Mouse (Mus musculus): ENCODE measurements around the gene Sptssa. TPM values are rescaled to one million over a fixed set of nuclear protein-coding genes. Genes with fewer than 3 reads are reported as not detected.

Gene Sptssa
- 36.5 and 43.3 TPM in 2 replicates for polyA plus RNA-seq (2012; rRNA removed)

DNA sequence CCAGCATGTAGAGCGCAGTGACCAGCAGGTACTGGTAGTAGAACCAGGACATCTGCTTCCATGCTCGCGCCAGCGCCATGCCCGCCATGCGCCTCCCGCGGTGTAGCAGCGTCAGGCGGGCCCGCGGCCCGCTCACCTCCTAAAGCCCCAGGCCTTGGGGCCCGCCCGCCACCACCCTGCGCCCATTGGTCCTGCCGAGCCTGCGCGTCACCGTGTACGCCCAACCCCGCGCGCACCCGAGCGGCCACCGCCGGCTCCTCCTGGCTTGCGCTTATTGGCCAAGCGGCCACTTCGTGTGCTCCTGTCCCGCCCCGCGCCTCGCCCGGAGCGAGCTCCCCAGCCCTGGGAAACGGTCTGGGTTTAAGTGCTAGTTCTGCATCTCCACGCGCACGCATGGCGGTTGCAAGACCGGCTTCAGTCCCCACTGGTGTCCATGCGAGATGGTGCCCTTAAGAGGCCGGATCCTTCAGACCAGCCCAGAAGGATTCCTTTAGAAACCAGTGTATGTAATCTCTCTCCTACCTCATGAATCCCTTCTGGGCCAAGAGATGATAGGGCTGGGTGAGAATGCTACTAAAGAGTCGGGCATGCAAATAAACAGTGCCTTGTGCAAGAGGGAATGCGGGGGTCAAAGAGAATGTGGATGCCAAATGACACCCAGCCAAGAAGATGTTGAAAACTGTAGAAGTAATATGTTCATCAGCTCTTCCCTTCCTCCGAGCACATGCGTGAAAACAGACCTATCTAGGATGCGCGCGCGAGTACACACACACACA, at the start of gene Sptssa:
Gene Sptssa, minus strand, starts transcription at position 178 of the 776 bp plus-strand sequence.

DNA sequence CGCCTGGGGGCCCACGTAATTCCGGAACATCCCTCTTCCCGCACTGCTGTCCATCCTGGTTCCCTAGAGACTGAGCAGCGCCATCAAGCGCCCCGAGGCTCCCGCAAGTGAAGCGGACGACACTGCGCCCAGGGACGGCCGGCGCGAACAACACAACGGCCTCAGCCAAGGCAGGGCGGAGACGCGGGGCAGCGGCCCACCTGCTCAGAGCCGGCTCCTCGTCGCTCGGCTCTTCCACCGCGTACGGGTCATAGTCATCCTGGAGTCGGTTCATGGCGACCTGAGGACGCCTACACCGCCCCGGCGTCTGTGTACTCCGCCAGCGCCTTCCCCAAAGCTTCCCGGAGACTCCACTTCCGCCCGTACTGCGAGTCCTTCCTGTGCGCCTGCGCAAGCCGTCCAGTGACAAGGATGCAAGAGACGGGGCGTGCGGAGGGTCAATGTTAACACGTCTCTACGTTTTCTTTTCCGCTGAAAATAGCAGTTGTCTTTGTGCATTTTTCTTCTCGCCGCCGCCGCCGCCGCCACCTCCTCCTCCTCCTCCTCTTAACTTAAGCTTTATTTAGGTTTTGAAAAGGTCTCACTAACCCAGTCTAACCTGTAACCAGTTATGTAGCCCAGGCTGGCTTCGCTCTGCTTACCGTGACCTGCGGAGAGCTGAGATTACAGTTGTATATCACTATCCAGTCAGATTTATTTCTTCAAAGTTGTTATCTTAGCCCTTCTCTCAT, 39.3 kb upstream of the Sptssa start, which contains the start of gene Eapp:
Gene Eapp, minus strand, starts transcription at position 387 of the 731 bp plus-strand sequence.

Other genes with a start within 250 kb of the Sptssa start
- 2.1 and 3.6 TPM in 2 replicates for gene Eapp, start 39.3 kb upstream of the Sptssa start, polyA plus RNA-seq (2012; rRNA removed)
- gene Snx6, start 139.1 kb upstream of the Sptssa start, polyA plus RNA-seq (2012; rRNA removed): 17.1 and 18.1 TPM in 2 replicates
- 0.95 and 1.2 TPM in 2 replicates for gene Cfl2, start 206.3 kb upstream of the Sptssa start, polyA plus RNA-seq (2012; rRNA removed)

Data from stomach, adult 2 months (tissue).